Mouse (Mus musculus) neural tube, embryonic 13.5 days (tissue): Measurements from ENCODE around the gene 1700012B09Rik. TPM values are rescaled to one million over a fixed set of nuclear protein-coding genes. Genes with fewer than 3 reads are reported as not detected.

Experiments
- ATAC-seq: fragments of 200-750 bp; cut with Nextera tagmentation; 2 replicates; pipeline ENCODE4 v1.8.0; 2017; ENCODE audit warnings: low read depth, mild to moderate bottlenecking, moderate TSS enrichment, moderate library complexity
- H3K27ac ChIP-seq: fragments of 300-500 bp; sonication (generic); replicated peaks from 2 replicates; pipeline ENCODE4 v1.5.1; 2015; ENCODE audit warnings: moderate library complexity, mild to moderate bottlenecking, inconsistent platforms
- H3K27me3 ChIP-seq: fragments of 300-500 bp; sonication (generic); 2 replicates; pipeline ENCODE4 v1.6.1; 2015; ENCODE audit warnings: mild to moderate bottlenecking, inconsistent platforms
- H3K36me3 ChIP-seq: fragments of 300-500 bp; sonication (generic); 2 replicates; pipeline ENCODE4 v1.6.1; 2015; ENCODE audit warnings: mild to moderate bottlenecking, inconsistent platforms
- H3K4me1 ChIP-seq: fragments of 300-500 bp; sonication (generic); replicated peaks from 2 replicates; pipeline ENCODE4 v1.6.1; 2015; ENCODE audit warnings: inconsistent platforms
- H3K4me2 ChIP-seq: fragments of 300-500 bp; sonication (generic); 2 replicates; pipeline ENCODE4 v1.6.1; 2015; ENCODE audit warnings: inconsistent platforms, mild to moderate bottlenecking, moderate library complexity
- H3K4me3 ChIP-seq: fragments of 300-500 bp; sonication (generic); 2 replicates; pipeline ENCODE4 v1.5.1; 2015; ENCODE audit warnings: mild to moderate bottlenecking, inconsistent platforms
- H3K9ac ChIP-seq: fragments of 300-500 bp; sonication (generic); 2 replicates; pipeline ENCODE4 v1.6.1; 2015; ENCODE audit warnings: moderate library complexity, mild to moderate bottlenecking, inconsistent platforms
- H3K9me3 ChIP-seq: fragments of 300-500 bp; sonication (generic); 2 replicates; pipeline ENCODE4 v1.6.1; 2016; ENCODE audit warnings: inconsistent platforms
- WGBS: fragments of 180-500 bp; shearing (Covaris S2); methylation state at CpG from one replicate; pipeline ENCODE4 v1.1.7; 2015; 5-methylcytosine and 5-hydroxymethylcytosine counted together
- polyA plus RNA-seq: library from polyadenylated mRNA; unstranded; fragments of >200 nt; fragmentation: Nextera tagmentation; extraction: Ambion mirVana; gene quantifications from 2 replicates; pipeline ENCODE4 v1.2.1, GENCODE M21; 2015

Gene 1700012B09Rik
- polyA plus RNA-seq, 1 experiment from 2014 or later: not detected

- no peak for ATAC-seq
- H3K9me3 ChIP-seq: no peaks in the 10 kb centered on the region
- 90% methylated on average over 6 of the region's 6 CpGs for WGBS
Measured at GRCm38 (mm10) chr9:14726005-14726404, 44.8 kb downstream of the 1700012B09Rik start.

GRCm38 (mm10) chr9:14724755-14725420 lies 45.9 kb downstream of the 1700012B09Rik start:
- H3K9ac ChIP-seq: no peak overlapping the region
- no peak overlapping the region for H3K27ac ChIP-seq
- H3K9me3 ChIP-seq: no peaks in the 10 kb centered on the region
- H3K4me1 ChIP-seq: no peaks in the 10 kb centered on the region
- H3K36me3 ChIP-seq: no peaks in the 10 kb centered on the region
- WGBS: 77% methylated on average over 5 of the region's 5 CpGs
- no peak for ATAC-seq
- no peak overlapping the region for H3K4me3 ChIP-seq
- no peak overlapping the region for H3K4me2 ChIP-seq
- H3K27me3 ChIP-seq: peaks cover 6% of the 10 kb centered on the region

More at GRCm38 (mm10) chr9:14726005-14726404, 44.8 kb downstream of the 1700012B09Rik start:
- Histone ChIP-seq H3K9ac (no peak overlapping the region), H3K27ac (no peak overlapping the region), H3K27me3 (peaks cover 6% of the 10 kb centered on the region), H3K36me3 (no peaks in the 10 kb centered on the region), H3K4me2 (no peak overlapping the region), H3K4me1 (peaks cover 3% of the 10 kb centered on the region), H3K4me3 (no peak overlapping the region)

DNA sequence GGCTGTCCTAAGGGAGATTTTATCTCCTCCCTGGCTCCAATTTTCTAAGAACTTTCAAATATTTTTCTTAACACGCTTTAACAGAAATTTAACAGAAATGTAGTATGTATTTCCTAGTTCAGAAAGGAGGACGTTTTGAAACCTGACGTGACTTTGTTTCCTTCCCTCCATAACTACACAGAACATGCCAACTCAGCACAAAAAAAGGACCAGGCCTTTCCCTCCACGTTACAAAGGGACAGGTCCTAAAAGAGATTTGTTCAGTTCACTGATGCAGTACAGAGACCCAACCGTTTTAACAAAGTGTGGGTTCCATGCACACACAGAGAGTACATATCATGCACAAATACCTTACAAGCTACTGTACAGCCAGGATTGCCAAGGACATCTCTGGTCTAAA lies 49.2 kb downstream of the 1700012B09Rik start:
- 77% methylated on average over 5 of the region's 5 CpGs for WGBS
- Histone ChIP-seq H3K4me1 (no peaks in the 10 kb centered on the region), H3K9ac (no peak overlapping the region), H3K27ac (no peak overlapping the region), H3K4me3 (no peak overlapping the region), H3K36me3 (no peaks in the 10 kb centered on the region), H3K9me3 (no peaks in the 10 kb centered on the region), H3K4me2 (no peak overlapping the region), H3K27me3 (peaks cover 6% of the 10 kb centered on the region)
- no peak for ATAC-seq

GRCm38 (mm10) chr9:14720384-14720783 lies 50.4 kb downstream of the 1700012B09Rik start:
- no peaks in the 10 kb centered on the region for H3K9me3 ChIP-seq
- H3K36me3 ChIP-seq: no peaks in the 10 kb centered on the region
- no peak overlapping the region for H3K27ac ChIP-seq
- 0 out of 2 replicates have a peak, but pooled peaks cover 1% of the 10 kb centered on the region for H3K4me1 ChIP-seq
- no peak overlapping the region for H3K4me2 ChIP-seq
- peaks cover 6% of the 10 kb centered on the region for H3K27me3 ChIP-seq
- WGBS: 15% methylated on average over 2 of the region's 2 CpGs
- no peak overlapping the region for H3K9ac ChIP-seq
- H3K4me3 ChIP-seq: no peak overlapping the region
- ATAC-seq: no peak

- Histone ChIP-seq H3K9me3 (no peaks in the 10 kb centered on the region), H3K9ac (no peak overlapping the region), H3K4me1 (0 out of 2 replicates have a peak, but pooled peaks cover 9% of the 10 kb centered on the region), H3K27ac (no peak overlapping the region), H3K4me2 (no peak overlapping the region), H3K36me3 (no peaks in the 10 kb centered on the region), H3K27me3 (peaks cover 6% of the 10 kb centered on the region; the same call in 1 of the 2 replicates), H3K4me3 (no peak overlapping the region)
- ATAC-seq: no peak
Measured at GRCm38 (mm10) chr9:14718332-14718691, 52.5 kb downstream of the 1700012B09Rik start.

DNA sequence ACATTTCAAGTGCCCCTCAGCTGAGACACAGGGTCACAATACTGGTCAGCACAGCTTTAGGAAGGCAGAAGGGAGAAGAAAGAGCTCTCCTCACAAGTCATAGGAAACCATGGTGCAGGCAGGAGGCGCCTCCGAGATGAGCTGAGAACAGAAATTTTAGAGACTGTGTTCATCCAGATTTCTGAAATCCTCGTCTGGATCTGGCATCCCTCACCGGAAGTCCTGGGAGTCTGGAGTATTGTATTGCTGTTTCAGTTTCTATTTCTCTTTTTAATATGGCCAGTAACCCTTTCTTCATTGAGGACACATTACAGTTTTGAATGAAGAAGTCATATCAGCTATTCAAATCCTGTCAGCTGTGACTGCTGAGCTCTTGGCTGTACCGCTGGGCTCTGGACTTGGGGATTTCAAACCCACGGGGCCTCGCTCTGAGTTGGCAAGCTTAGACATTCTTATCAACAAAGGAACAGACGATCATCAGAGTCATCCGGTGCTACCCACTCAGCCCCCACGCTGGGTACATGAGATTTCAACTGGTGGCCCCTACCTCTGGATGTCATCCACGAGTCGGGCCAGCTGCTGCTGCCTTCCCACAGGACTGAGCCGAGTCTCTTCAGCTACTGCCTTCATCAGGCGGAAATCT lies 53.0 kb downstream of the 1700012B09Rik start:
- Histone ChIP-seq H3K27ac (no peak overlapping the region), H3K4me1 (0 out of 2 replicates have a peak, but pooled peaks cover 9% of the 10 kb centered on the region), H3K4me3 (no peak overlapping the region), H3K36me3 (no peaks in the 10 kb centered on the region), H3K9ac (no peak overlapping the region), H3K27me3 (peaks cover 6% of the 10 kb centered on the region; the same call in 1 of the 2 replicates), H3K9me3 (no peaks in the 10 kb centered on the region), H3K4me2 (no peak overlapping the region)
- ATAC-seq: no peak
- WGBS: 70% methylated on average over 14 of the region's 14 CpGs

DNA sequence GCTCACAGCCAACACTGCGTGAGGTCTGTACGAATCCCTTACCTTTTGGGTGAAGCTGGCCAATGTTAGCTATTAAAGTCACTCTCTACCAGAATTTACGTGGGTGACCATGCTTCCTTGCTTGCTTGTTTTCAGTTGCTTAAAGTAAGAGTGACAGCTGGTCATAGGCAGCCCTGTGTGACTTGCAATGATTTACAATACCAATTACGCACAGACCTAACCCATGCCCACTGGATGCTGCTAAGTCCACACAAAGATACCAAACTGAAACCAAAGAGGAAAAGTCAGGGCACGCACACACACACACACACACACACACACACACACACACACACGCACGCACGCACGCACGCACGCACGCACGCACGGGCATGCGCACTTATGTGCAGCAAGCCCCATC lies 55.6 kb downstream of the 1700012B09Rik start:
- Histone ChIP-seq H3K4me3 (no peak overlapping the region), H3K27ac (no peak overlapping the region), H3K9me3 (no peaks in the 10 kb centered on the region), H3K9ac (no peak overlapping the region), H3K4me2 (no peak overlapping the region), H3K36me3 (no peaks in the 10 kb centered on the region), H3K27me3 (no peaks in the 10 kb centered on the region), H3K4me1 (0 out of 2 replicates have a peak, but pooled peaks cover 9% of the 10 kb centered on the region)
- no peak for ATAC-seq
- 72% methylated on average over 15 of the region's 15 CpGs for WGBS

GRCm38 (mm10) chr9:14710910-14711309 lies 59.9 kb downstream of the 1700012B09Rik start:
- ATAC-seq: no peak
- 90% methylated on average over 3 of the region's 3 CpGs for WGBS
- Histone ChIP-seq H3K4me3 (no peak overlapping the region), H3K4me2 (no peak overlapping the region), H3K27ac (no peak overlapping the region), H3K27me3 (no peaks in the 10 kb centered on the region), H3K9me3 (no peaks in the 10 kb centered on the region), H3K4me1 (peaks cover 10% of the 10 kb centered on the region), H3K9ac (no peak overlapping the region), H3K36me3 (no peaks in the 10 kb centered on the region)

Other genes starting within 250 kb of the 1700012B09Rik start
- 8.0 and 9.3 TPM in 2 replicates for gene Amotl1, start 126.0 kb downstream of the 1700012B09Rik start, polyA plus RNA-seq
- 0.14 TPM in 1 of 2 replicates, not detected in the other for gene Piwil4, start 30.3 kb downstream of the 1700012B09Rik start, polyA plus RNA-seq
- 1.0 and 1.6 TPM in 2 replicates for gene Fut4, start 18.6 kb downstream of the 1700012B09Rik start, polyA plus RNA-seq
- 11.0 and 14.8 TPM in 2 replicates for gene Mre11a, start 13.6 kb upstream of the 1700012B09Rik start, polyA plus RNA-seq
- gene Ankrd49, start 13.8 kb upstream of the 1700012B09Rik start, polyA plus RNA-seq: 27.8 and 34.6 TPM in 2 replicates
- gene Gpr83, start 89.2 kb upstream of the 1700012B09Rik start, polyA plus RNA-seq: 0.43 and 0.55 TPM in 2 replicates
- gene Izumo1r, start 132.9 kb upstream of the 1700012B09Rik start, polyA plus RNA-seq: not detected in 2 replicates